ENCODE assay signal across 19 mouse cellular contexts in the genomic region with DNA sequence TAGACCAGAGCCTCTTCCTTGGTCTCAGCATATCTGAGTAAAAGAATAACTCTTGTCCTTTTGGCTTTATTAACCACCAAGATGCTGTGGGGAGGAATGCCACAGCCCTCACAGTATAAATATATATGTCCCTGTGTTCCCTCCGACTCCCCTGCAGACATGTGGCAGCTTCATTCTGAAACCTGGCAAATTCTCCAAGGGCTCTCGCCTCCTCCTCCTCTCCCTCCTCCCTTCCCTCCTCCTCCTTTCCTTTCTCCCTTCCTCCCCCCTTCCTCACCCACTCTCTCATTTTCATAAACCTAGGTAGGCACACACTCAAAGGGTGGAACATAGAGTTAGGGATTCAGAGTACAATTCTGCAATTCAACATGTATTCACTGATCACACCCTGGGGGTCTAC. TPM values are rescaled to one million over a fixed set of nuclear protein-coding genes. Genes with fewer than 3 reads are reported as not detected.
"Had no signal": no experiment of that assay in that cellular context is flagged by ENCODE, and none has a peak within 500 bp of the region (broad histone marks: within the 10 kb centered on the region; RNA-seq: fewer than 3 reads in every experiment).

No protein-coding gene starts in this region.

- H3K27ac ChIP-seq: liver, embryonic 15.5 days; lung, embryonic 15.5 days; macrophage; midbrain, embryonic 13.5 days; midbrain, embryonic 15.5 days; neural tube, embryonic 12.5 days; stomach, embryonic 15.5 days; stomach, postnatal 0 days had no signal

- DNase-seq: liver, postnatal 0 days; lung, adult 2 months; lung, postnatal 14 days; lung, postnatal 36 days; thymus, adult 18-20 months; thymus, postnatal 14 days; thymus, postnatal 36 days had no signal

- ATAC-seq: liver, postnatal 0 days; lung, postnatal 0 days; midbrain, embryonic 13.5 days; midbrain, embryonic 15.5 days had no signal

- H3K4me3 ChIP-seq: liver, embryonic 15.5 days; lung, embryonic 15.5 days; megakaryocyte, embryonic 14.5 days; midbrain, embryonic 13.5 days; midbrain, embryonic 15.5 days; neural tube, embryonic 12.5 days; stomach, embryonic 15.5 days had no signal

RNA-seq across cellular contexts. Expression of gene Cacng3, which starts 56.1 kb away (rescaled TPM):
- total RNA-seq: megakaryocyte progenitor cell, adult 5-6 weeks; monocyte, adult 5-6 weeks had no signal
